Mouse (Mus musculus): ENCODE measurements at regions not wholly inside any gene's neighbourhood (a gene's known extent, or its start where the extent isn't known, plus 50 kb on each side); places are given as distances from the start of the nearest gene placed in this dataset.
A peak's percentile ranks its signal among the peaks of the same experiment; 100 is the strongest.

DNA sequence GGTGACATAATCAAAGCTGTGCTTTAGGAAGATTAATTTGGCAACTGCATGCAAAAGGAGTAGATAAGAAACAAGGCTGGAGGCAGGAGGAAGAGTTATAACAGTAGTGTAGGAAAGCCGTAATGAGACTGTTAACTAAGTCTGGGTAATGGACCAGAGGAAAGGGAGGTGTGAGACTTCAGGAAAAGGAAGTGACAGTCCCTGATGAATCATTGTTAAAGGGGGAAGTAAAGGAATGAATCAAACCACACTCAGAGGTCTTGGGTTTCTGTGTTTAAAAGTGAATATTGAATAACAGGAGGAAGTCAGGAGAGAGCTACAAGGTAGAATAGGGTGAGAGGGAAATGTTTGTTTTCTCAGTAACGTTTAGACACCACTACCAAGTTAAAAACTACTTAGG, 1175.9 kb downstream of the Diaph3 start:
- DNase-seq (ENCODE audit: inconsistent ontology term), result no peak

DNA sequence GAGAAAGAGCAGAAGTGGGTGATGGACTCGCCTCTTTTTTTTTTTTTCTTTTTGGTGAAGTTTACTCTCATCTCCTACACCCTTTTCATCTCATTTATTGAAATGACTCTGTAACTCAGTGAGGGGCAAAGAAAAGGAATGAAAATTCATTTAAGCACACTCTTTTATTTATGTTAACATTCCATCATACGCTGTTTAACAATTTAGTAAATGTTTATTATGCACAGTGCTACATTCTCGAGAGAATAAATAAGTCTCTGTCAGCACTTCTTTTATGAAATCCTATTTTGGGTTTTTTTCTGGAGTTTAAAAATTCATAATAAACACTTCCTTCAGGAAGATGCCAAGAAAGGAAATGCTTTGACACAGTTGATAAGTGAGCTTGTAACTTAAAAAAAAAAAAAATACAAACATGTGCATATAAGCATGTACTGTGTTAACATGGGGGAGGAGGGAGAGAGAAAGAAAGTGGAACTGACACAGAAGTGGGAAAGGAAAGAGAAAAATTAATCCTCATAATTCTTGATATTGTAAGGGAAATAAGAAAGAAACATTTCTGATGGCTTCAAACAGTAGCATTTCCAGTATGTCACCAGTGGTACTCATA, 1195.2 kb downstream of the Diaph3 start:
- DNase-seq (ENCODE audit: inconsistent ontology term), result no peak

DNA sequence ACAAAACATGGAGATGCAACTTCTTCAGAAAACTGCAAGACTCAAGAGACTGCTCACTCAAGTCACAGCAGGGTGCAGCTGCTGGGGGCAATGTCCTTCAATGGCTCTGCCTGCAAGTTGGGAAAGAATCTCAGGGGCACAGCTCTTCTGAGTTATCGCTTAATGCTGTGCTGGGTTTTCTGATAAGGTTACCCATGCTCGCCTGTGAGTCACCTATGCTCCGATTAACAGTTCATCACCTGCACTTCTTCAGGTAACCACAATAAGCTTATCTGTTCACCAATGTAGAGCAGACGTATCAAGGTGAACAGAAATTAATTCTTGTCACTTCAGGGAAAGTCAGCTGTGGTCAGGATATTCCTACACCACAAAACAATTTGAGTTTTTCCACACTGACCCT, 1198.2 kb downstream of the Diaph3 start:
- DNase-seq (ENCODE audit: inconsistent ontology term), result no peak

DNA sequence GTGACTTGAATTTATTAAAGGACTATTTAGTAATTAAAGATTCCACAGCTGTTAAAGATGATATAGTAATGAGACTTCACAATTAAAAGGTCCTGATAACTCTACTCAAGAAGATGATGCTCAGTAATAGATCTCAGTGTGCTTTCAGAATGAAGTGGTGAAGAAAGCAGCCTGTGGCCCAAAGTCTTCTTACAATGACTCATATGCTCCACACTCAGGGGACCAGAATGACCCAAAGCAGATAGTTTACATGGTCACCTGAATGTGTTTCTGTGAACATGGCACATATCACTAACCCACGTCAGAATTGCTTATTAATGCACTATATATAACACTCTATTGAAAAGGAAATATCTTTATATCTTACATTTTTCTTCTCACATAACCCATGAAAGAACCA, 1200.5 kb downstream of the Diaph3 start:
- no peak for DNase-seq (ENCODE audit: inconsistent ontology term)

DNA sequence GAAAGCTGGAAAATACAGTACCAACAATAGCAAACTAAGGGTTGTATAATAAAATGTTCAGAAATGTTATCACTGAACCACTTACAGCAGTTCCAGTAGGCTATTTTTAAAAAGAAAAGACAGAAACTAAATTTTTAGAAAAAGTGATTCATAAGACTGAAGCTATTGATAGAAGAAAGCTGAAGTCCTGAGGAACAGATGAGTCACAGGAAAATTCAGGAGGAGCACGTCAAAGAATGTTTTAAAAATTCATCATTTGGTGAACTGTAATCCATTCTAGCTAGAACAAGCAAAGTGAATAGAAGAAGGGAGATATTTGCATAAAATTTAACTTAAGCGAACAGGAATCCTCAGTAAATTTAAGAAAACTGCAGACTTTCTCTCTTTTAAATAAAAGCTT, 1205.9 kb downstream of the Diaph3 start:
- peak; percentile 30 for DNase-seq (ENCODE audit: inconsistent ontology term)

DNA sequence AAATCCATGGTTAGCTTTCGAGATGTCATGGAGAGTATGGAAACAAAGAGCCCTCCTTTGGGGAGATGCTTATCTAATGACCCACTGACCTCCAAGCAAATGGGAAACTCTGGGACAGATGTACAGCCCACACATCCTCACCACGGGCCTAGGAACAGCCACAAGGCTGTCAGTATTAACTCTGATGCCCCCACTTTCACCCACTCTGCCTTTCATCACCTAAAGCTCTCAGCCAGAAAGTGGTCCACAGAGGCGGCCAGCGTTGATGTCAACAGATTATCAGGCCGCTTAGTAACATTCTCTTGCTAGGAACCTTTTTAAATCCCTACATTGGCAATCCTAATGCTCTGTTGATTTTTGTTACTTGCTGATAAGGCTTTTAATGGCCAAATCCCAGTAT, 1210.6 kb downstream of the Diaph3 start:
- DNase-seq (ENCODE audit: inconsistent ontology term), result no peak

DNA sequence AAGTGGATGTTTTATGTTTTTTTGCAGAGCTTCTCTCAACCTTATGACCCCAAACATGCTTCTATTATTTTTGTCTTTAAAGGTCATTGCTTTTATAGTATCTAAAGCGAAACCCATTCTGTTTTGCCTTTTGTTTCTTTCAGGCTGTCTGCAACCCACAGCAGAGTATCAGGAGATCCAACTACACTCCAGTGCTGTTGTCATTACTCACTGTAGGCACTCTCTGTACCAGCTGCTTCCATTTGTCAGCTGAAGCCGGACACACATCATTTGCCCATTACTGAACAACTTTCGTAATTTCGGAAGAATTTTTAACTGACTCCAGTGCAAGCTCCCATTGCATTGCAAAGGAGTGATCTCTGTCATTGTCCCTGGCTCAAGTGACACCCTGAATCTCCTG, 1222.1 kb downstream of the Diaph3 start:
- no peak for DNase-seq (ENCODE audit: inconsistent ontology term)

DNA sequence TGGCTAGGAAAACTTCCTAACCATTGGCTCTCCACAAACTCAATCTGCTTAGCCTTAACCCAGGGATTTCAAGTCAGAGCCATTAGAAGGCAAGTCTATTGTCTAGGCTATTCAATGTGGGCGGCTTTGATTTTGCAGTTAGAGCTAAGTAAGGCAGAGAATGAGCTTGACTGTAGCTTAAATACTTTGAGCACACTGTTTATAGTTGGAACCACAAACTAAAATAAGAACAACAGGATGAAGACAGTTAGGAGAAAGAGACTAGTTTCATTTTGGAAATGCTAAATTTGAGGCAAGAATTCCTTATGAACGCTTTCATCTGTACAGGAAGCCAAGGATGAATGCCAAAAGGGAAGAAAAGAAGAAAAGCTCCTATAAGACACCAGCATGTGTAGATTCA, 1225.3 kb downstream of the Diaph3 start:
- DNase-seq (ENCODE audit: inconsistent ontology term), result peak; percentile 8

DNA sequence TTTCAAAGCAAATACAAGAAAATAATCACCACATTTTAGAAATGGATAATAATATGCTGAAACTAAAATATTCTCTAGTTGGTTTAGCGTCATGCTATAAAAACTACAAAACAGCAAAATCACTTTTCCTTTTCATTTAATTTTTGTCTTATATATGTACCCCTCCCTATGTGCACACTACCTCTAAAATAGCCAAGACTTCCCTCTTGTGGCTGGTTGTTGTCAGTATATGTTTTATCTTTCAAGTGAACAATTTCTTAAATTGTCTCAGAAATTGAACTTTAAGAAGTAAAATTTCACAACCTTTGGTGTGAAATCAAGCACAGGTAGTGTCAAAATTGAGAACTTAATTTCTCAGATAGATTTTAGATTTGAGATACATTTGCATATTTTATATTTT, 1243.1 kb downstream of the Diaph3 start:
- no peak for DNase-seq (ENCODE audit: inconsistent ontology term)

DNA sequence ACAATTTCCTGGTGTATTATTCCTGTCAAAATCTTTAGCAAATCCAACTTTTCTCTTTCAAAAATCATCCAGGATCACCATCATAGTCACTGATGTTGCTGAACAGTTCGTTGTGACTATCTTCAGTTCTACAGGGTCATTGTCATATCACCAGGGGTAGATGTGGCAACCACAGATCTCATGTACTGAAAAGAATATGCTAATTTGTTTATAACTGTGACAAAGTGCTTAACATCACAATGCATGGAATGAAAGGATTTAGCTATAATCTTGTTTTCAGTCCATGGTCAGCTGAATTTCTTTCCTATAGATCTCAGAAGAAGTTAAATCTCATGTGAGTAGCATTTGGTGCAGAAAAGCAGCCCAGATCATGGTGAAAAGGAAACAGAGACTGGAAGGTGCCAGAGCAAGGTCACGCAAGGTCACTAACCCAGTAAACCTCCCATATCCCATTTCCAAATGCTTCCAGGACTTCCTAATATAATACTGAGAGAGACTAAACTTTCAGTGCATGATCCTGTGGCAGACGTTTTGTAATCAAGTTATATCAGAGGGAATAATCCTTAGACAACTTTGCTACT, 1279.6 kb downstream of the Diaph3 start:
- DNase-seq (ENCODE audit: inconsistent ontology term), result no peak

DNA sequence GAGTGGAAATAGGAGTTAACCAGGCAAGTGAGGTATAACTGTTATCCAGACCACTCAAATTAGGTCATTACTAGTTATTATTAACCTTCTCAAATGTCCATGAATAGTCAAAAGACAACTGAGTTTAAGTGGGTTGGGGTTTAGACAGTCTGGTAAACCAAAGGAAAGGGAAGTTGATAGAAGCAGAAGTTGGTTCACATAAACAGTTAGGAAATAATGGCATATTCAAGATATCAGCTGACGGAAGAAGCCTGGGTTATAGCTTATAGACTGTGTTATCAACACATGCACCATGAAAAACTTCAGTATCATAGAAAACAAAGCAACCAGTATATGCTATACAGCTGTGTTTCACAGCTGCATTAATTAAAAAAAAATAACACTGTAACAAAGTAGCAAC, 1291.5 kb downstream of the Diaph3 start:
- DNase-seq (ENCODE audit: inconsistent ontology term), result no peak

DNA sequence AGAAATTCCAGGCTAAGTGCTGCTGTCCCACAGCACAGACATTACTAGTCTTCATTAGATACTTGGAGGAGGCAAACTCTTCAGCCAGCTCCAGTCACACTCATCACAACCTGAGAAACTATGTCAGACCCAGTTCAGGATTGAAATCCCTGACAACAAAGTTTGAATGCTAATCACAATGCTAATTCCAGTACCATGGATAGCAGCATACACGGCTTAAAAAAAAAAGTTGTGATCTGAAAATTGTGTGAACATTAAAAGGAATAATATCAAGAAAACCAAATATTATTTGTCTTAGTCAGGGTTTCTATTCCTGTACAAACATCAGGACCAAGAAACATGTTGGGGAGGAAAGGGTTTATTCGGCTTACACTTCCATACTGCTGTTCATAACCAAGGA, 1305.5 kb downstream of the Diaph3 start:
- no peak for DNase-seq (ENCODE audit: inconsistent ontology term)

DNA sequence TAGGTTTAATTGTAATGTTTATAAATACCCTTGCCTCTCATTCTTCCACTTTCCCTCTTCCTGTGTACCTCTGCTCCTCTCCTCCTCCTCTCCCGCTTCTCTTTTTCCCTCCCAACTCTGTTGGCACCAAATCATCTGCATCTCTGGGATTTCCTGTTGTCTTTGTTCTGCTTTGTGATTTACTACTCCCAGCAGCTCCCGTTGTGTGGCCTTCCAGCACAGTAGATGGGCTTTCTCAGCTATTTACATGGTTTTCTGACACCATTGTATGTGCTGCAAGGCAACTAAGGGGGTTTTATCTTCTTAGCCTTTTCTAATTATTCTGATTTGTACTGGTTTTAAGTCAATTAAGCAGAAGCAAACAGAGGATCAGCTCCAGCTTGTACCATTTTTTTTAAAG, 1326.1 kb downstream of the Diaph3 start:
- no peak for DNase-seq (ENCODE audit: inconsistent ontology term)

DNA sequence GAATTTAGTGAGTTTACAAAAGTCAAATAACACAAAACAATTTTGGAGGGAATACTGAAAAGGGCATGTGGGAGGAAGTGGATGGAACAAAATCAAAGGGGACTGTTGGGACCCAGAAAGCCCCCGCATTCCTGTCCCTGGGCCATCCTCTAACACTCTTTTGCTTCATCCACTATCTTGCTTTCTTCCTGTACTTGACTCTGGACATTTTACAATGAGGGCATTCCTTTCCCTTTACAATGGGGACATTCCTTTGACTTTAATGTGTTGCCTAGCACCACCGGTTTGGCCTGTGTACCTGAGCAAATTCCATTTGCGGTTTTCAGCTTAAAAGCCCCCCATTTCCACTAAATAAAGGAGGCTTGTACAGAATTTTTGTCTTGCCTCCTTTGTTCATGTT, 1341.0 kb downstream of the Pcdh17 start:
- DNase-seq (ENCODE audit: inconsistent ontology term), result no peak

DNA sequence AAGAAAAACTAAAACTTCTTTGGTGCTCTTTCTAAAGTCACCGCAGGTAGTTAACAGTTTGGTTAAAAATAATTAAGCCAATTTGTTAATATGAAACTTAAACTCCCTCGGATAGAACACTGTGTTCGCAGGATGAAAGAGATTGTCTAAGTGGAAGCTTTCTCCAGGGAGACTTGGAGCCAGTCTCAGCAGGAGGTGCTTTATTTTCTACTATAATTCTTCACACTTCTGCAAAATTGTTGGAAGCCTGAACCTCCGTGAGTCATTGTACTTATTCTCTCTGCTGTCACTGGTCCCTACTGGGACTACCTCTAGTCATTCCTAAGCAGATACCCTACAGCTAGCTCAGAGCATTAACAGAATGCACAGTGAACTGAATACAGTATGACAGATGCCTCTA, 1327.3 kb downstream of the Pcdh17 start:
- peak; percentile 7 for DNase-seq (ENCODE audit: inconsistent ontology term)

DNA sequence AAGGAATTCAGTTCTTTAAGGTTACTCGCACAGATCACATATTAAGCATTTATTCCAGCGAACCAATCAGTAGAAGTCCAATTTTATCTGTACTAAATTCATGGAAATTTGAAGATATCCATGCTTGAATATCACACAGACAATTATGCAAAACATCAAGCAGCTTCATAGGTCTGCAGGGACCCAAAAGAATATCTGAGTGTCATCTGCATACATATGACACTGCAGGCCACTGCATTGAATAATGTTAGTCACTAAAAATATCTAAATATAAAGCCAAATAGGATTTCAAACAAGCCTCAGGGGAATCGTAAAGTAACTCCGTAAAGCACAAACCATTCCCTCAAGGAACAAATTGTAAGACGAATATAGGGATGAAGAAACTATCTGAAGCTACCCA, 1324.9 kb downstream of the Pcdh17 start:
- DNase-seq (ENCODE audit: inconsistent ontology term), result no peak

DNA sequence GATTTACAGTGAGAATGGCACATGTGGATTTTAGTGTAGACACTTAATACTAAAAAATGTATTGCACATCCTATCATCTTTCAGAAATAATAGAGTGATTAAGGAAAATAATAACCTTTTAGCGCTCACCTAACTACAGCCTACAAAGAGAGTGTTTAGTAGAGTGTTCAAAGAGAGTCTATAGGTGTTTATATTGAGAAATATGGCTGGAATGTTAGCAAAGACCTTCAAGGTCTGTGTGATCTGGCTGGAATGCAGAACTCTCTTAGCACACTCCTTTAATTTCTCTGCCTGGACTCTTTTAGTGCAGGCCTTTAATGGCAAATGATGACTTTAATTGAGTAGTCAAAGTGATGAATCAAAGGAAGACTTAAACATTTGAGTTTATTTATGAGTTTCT, 1314.0 kb downstream of the Pcdh17 start:
- no peak for DNase-seq (ENCODE audit: inconsistent ontology term)

DNA sequence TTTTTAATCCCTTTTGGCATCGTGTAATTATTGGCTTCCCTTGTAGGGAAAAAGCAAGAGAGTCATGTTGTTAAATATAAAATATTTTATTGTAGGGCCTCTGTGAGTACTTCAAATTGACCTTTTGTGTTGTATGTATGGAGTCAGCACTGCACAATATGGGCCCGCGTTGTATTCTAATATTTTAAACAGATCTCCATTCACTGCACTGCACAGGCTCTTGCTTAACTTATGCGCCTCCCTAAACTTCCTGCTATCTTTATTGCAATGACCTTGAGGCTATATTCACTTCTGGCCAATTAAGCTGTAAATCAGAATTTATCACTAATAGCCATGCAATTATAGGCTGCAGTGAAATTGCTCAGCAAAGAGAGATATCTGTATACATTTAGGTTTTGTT, 1295.2 kb downstream of the Pcdh17 start:
- no peak for DNase-seq (ENCODE audit: inconsistent ontology term)
